Mouse (Mus musculus) Patski (cell line): ENCODE data around the gene Nmnat2. TPM values are rescaled to one million over a fixed set of nuclear protein-coding genes. Genes with fewer than 3 reads are reported as not detected.

Experiments
- ATAC-seq: fragments of 100-300 bp; one replicate; pipeline ENCODE4 v1.8.0; 2021
- CTCF ChIA-PET: fragments of 350-600 bp; sonication (Branson Sonifier 250); formaldehyde crosslinking; loops from one replicate; lab custom pipeline; 2022; ENCODE audit warnings: inconsistent platforms; lab: Charles Lee
- POLR2A ChIA-PET: fragments of 350-600 bp; sonication (Branson Sonifier 250); formaldehyde crosslinking; loops from one replicate; lab custom pipeline; 2022; ENCODE audit warnings: antibody characterized with exemption, inconsistent platforms; lab: Charles Lee
- DNase-seq: peaks from one replicate; pipeline ENCODE4 v3.0.0-alpha.2; 2011; ENCODE audit warnings: low read depth, low spot score
- H3K27me3 ChIP-seq: fragments of 371-371 bp; one replicate; pipeline ENCODE4 v1.5.1; 2021
- CTCF ChIP-seq: fragments of 100-300 bp; IDR thresholded peaks from one replicate; pipeline ENCODE4 v1.5.1; 2021
- in situ Hi-C: fragments of 300-500 bp; cut with MboI; formaldehyde crosslinking; loops from 3 replicates; pipeline ENCODE4 v1.11.1; 2018; ENCODE audit warnings: low pct_unique_long_range_greater_than_20kb, mixed read lengths
- polyA plus RNA-seq: library from polyadenylated mRNA; unstranded; gene quantifications from one replicate; pipeline ENCODE4 v1.2.3, GENCODE M21; 2021

Gene Nmnat2
- polyA plus RNA-seq, 1 experiment from 2014 or later: 0.14 TPM

DNA sequence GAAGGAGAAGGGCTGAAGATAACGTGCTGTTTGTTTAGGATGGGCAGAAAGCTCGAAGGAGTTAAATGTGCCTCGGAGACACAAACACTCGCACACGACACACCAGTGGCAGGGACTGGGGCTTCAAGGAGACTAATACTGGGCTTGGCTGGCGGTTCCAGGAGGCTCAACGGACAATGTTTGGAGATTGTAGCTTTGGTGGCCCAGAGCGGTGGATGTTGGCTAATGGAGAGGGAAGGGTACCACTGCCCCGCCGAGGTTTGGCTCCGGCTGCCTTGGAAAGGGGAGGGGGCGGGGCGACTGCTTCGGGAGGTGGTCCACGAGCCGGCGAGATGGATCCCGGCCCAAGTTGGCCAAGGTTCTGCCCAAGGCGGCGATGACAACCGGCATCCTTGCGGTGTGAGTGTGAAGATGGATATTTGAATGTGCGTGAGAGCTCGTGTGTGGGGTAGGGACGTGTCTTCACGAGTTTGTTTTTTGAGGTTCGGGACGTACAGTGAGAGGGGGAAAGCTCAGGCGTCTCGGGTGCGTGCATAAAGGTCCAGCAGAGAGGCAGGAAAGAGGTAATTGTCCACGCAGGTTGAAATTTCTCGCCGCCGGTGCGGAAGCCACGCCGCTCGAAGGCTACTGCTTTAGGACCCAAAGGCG lies 895 bp downstream of the Nmnat2 start:
- TF ChIP-seq CTCF: no peak
- POLR2A ChIA-PET: no interaction called here
- H3K27me3 ChIP-seq: peaks cover 26% of the 10 kb centered on the region
- ATAC-seq (no peak), DNase-seq (no peak)
- CTCF ChIA-PET: no interaction called here
- in situ Hi-C loops: no loop called here

DNA sequence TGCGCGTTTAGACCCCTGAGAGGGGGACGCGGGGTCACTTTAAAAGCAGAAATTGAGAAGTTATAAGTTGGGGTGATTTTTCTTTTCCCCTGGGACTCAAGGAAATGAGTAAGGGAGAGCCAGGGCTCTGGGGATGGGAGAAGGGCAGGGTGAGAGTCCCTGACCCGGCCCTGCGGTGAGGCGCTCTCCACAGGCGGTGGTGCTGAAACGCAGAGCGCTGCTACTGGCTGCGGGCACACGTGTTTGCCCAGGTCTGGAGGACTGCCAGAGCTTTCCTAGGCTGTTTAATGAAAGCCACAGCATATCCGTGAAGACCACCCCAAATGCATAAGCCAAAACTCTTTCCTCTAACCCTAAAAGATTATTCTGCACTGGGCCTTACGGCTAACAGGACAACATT lies 1.4 kb downstream of the Nmnat2 start:
- ChIA-PET CTCF (no interaction called here), POLR2A (no interaction called here)
- ATAC-seq: no peak
- peaks cover 26% of the 10 kb centered on the region for H3K27me3 ChIP-seq
- DNase-seq: no peak
- TF ChIP-seq CTCF: no peak
- in situ Hi-C loops: no loop called here

DNA sequence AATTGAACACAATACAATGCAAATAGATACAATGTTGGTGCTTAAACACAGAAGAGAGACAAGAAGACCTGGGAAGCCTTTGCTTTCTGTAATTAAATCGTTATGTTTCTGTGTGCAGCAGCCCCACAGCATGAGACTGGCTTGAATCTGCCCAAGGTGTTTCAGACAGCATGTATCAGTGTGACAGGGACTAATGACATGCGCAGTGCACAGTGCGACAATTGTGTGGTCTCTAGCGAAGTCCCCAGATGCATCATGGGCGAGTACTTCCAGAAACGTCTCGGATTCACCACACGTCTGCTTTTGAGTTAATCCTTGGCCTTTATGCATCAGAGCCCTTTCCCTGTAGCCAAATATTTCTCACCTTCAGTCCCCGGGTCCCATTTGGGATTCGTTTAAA lies 9.6 kb downstream of the Nmnat2 start:
- DNase-seq (no peak), ATAC-seq (no peak)
- ChIA-PET POLR2A (no interaction called here), CTCF (no interaction called here)
- in situ Hi-C loops: no loop called here
- H3K27me3 ChIP-seq: no peaks in the 10 kb centered on the region
- TF ChIP-seq CTCF: no peak

DNA sequence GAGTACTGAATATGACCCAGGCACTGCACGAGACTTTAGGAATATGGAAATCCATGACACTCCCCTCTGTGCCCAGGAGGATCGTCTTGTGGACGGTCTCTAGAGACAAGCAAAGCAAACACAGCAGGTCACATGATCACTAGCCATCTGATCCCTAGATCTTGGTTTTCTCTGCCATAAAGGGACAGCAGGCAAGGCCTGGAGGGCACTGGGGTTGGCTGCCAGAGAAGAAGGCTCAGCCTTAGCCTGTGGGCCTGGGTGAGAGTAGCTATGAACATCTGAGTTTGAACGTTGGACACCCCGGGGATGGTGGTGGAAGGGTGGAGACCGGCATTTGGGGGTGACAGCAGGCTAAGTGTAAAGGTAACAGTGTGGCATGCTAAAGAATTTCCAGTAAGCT lies 11.4 kb downstream of the Nmnat2 start:
- no peak for TF ChIP-seq CTCF
- CTCF ChIA-PET: no interaction called here
- DNase-seq (no peak), ATAC-seq (no peak)
- in situ Hi-C loops: no loop called here
- no peaks in the 10 kb centered on the region for H3K27me3 ChIP-seq
- POLR2A ChIA-PET: no interaction called here

DNA sequence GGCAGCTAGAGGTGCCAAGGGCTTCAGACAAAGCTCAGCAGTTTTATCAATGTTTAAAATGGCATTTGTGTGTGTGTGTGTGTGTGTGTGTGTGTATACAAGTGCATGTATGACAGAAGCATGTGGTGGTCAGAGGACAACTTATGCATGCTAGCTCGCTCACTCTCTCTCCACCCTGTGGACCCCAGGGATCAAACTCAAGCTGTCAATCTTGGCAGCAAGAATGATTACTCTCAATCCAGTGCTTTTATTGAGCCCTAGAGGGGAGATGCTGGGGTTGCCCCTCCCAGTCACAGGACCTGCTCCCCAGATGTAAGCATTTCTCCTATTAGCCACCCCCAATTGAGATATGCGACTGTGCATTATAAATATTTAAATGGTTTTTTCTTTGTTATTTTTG lies 11.9 kb downstream of the Nmnat2 start:
- no peaks in the 10 kb centered on the region for H3K27me3 ChIP-seq
- DNase-seq (no peak), ATAC-seq (no peak)
- TF ChIP-seq CTCF: no peak
- in situ Hi-C loops: no loop called here
- ChIA-PET CTCF (no interaction called here), POLR2A (no interaction called here)

DNA sequence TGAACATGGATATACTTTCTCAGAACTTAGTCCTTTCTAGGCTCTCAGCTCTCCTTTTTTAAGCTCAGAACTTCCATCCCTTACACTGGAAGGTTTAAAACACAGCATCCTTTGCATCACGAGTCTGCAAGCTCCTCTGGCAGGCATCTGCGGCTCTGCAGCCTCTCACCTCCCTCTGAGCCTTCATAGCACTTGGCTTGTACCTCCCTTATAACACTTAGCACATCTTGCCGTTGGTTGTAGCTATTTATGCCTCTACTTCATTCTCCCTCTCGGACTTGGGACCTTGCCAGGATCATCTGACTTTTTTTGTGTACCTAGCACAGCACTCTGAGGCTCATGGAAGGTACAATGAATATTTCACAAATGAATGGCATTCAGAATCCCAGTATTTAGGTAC lies 14.3 kb downstream of the Nmnat2 start:
- ChIA-PET CTCF (no interaction called here), POLR2A (no interaction called here)
- H3K27me3 ChIP-seq: peaks cover 5% of the 10 kb centered on the region
- in situ Hi-C loops: no loop called here
- no peak for ATAC-seq
- TF ChIP-seq CTCF: no peak
- DNase-seq: no peak

DNA sequence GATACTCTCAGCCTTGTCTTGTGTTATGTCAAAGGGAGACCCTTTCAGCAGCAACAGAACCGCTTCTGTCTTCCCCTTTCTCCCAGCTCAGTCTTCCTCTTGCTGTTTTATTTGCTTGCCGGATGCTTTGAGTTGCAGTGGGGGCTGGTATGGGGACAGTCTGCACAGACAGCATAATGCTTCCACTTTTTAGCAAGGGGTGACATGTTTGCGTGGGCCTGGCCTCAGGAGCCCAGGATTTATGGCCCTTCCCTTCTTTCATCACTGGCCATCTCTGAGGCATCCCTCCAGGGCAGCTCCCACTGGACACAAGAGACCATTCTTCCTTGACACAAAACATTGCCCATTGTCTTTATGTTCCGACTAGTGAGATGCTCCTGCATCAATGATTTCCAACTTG lies 18.2 kb downstream of the Nmnat2 start:
- ChIA-PET POLR2A (interaction anchor here (0.6 kb wide), 1 partner anchor 60 kb away, joined by 3 read pairs; no protein-coding TSS in a partner anchor), CTCF (no interaction called here)
- peaks cover 5% of the 10 kb centered on the region for H3K27me3 ChIP-seq
- no peak for TF ChIP-seq CTCF
- in situ Hi-C loops: no loop called here
- ATAC-seq (no peak), DNase-seq (no peak)

DNA sequence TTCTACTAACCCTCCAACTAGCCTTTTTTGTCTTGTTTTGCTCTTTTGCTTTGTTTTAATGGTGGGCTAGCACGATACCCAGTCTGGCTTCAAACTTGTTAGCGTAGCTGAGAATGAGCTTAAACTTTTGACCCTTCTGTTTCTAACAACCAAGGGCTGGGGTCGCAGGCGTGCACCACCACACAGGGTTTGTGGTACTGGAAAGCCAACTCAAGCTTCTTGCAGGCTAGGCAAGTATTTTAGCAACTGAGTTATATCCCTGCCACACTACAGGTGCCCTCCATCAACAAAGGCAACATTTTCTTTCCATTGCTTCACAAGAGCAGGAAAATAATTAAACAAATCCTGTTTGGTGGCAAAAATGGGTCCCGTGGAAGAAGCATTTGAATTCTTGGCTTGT lies 18.6 kb downstream of the Nmnat2 start:
- ATAC-seq (no peak), DNase-seq (no peak)
- POLR2A ChIA-PET: no interaction called here
- in situ Hi-C loops: no loop called here
- H3K27me3 ChIP-seq: peaks cover 5% of the 10 kb centered on the region
- TF ChIP-seq CTCF: no peak
- CTCF ChIA-PET: interaction anchor here (0.7 kb wide), 1 partner anchor 17 kb away, joined by 3 read pairs; no protein-coding TSS in a partner anchor

DNA sequence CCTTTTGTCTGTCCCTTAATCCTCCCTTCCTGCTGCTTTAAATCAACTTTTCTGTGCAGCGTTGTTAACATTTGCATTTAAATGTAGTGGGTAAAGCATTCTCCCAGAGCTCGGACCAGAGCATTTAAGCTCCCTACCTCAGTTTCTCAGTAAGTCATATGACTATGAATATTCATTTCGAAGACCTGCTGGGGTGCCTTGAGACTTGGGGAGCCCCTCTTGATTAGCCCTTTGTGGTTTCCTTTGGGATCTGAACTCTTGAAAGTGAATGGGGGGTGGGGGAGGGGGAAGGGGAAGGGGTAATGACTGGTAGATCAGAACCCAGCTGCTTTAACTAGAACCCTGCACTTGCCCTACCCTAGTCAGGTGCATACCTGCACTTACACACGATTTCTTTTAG lies 19.1 kb downstream of the Nmnat2 start:
- TF ChIP-seq CTCF: no peak
- H3K27me3 ChIP-seq: peaks cover 5% of the 10 kb centered on the region
- ChIA-PET POLR2A (no interaction called here), CTCF (interaction anchor here (0.7 kb wide), 1 partner anchor 16 kb away, joined by 3 read pairs; no protein-coding TSS in a partner anchor)
- in situ Hi-C loops: no loop called here
- DNase-seq: no peak
- no peak for ATAC-seq

DNA sequence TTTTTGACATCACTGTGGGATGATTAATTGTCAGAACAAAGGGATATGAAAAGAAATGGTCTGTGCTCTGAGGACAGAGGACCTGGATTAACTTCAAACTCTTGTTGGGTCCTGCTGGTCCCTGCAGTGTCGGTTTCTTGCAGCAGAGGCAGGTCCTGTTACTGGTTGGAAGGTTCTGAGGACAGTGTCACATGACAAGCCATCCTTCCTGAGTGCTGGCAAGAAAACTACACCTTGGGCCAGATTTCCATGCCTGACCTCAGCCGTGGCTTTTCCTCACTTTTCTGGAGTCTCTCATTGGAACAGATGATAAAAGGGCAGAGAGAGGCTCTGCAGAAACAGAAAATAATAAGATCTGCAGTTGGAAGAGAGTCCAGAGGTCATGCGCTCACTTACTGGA lies 20.4 kb downstream of the Nmnat2 start:
- H3K27me3 ChIP-seq: peaks cover 5% of the 10 kb centered on the region
- TF ChIP-seq CTCF: no peak
- in situ Hi-C loops: no loop called here
- ChIA-PET CTCF (no interaction called here), POLR2A (no interaction called here)
- ATAC-seq: no peak
- no peak for DNase-seq

DNA sequence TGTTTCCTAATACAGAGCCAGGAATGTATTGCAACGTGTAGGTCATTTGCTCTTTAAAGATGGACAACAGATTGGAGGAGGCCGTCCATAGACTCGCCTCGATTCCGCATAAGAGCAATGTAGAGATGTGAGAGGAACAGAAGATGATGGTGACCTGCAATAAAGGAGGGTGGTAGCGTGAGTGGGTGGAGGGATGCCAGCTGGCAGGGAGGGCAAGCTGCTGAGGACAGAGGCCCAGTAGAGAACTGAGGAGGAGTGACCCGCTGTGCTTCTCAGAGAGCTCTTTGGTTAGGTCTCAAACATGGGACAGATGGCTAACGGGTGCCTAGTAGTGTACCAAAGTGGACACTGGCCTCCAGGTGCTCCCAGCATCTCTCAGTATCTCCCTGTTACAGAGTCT lies 23.9 kb downstream of the Nmnat2 start:
- no peak for TF ChIP-seq CTCF
- POLR2A ChIA-PET: no interaction called here
- DNase-seq: no peak
- CTCF ChIA-PET: no interaction called here
- ATAC-seq: no peak
- H3K27me3 ChIP-seq: peaks cover under 1% of the 10 kb centered on the region
- in situ Hi-C loops: no loop called here

DNA sequence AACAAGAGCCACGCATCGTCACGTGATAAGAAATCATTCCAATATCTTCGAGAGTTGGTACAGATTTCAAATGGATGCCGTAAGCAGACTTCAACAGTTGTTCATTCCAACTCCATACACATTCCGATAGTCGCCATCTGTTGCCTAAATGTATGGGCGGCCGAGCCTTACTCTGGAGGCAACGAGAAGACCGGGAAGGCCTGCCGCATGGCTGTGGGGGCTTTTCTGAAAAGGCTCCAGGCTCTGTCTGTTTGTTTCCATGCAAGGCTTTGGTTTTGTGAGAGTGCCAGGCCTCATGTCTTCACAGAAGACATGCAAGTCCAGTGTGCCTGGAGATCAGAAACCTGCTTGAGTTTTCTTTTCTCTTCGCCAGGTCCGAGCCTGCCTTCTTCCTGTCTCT lies 28.6 kb downstream of the Nmnat2 start:
- ATAC-seq: no peak
- H3K27me3 ChIP-seq: peaks cover 5% of the 10 kb centered on the region
- ChIA-PET POLR2A (no interaction called here), CTCF (interaction anchor here (1.0 kb wide), 1 partner anchor 12 kb away, joined by 3 read pairs; no protein-coding TSS in a partner anchor)
- no peak for TF ChIP-seq CTCF
- DNase-seq: no peak
- in situ Hi-C loops: no loop called here
